Mouse (Mus musculus) lung, adult 2 months (tissue): ENCODE measurements around the gene Rasal2.

ENCODE experiments used
- CTCF ChIP-seq: fragments of 200-500 bp; IDR thresholded peaks from 2 replicates; pipeline ENCODE4 v1.5.1; 2011; ENCODE audit warnings: mild to moderate bottlenecking, low read length, control low read depth; ENCODE audit not compliant: insufficient read depth
- POLR2A ChIP-seq: fragments of 200-500 bp; IDR thresholded peaks from 2 replicates; pipeline ENCODE4 v1.6.1; 2011; ENCODE audit warnings: low read depth, mild to moderate bottlenecking, control low read depth, low read length, borderline replicate concordance; ENCODE audit errors: extremely low read depth

DNA sequence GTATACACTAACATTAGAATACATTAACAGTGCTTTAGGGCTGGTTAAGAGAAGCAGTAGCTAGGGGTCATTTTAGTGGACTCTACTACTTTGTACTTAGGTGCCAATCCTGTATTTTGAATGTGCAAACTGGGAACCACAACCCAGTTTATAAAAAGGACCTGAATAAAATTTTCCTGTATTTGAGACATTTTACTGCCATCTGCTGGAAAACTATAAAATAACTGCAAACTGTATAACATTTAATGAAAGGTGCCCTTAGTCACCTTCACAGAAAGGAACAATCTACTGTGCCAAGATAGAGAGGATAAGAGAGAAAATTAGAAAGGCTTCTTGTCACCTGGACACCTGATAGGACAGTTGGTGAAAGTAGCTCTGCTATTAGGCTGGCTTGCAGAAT is 131.6 kb downstream of the Rasal2 start:
- TF ChIP-seq CTCF = no peak
- no peak for TF ChIP-seq POLR2A
